Mouse (Mus musculus) lung, postnatal 0 days (tissue): ENCODE measurements at regions not wholly inside any gene's neighbourhood (a gene's known extent, or its start where the extent isn't known, plus 50 kb on each side); places are given as distances from the start of the nearest gene placed in this dataset.

ENCODE experiments used
- CTCF ChIP-seq: IDR thresholded peaks from 2 replicates; pipeline ENCODE4 v1.5.1; 2016; ENCODE audit warnings: antibody characterized with exemption, mild to moderate bottlenecking
- EP300 ChIP-seq: IDR thresholded peaks from 2 replicates; pipeline ENCODE4 v1.6.1; 2016; ENCODE audit warnings: antibody characterized with exemption, mild to moderate bottlenecking, control low read depth

- TF ChIP-seq CTCF (no peak), EP300 (no peak)
These were observed 908.8 kb upstream of the Vwc2 start for GRCm38 (mm10) chr11:10205257-10205656.
